Mouse (Mus musculus): Measurements from ENCODE around the gene Pde8b. TPM values are rescaled to one million over a fixed set of nuclear protein-coding genes. Genes with fewer than 3 reads are reported as not detected.

Gene Pde8b
- polyA plus RNA-seq, 1 experiment from 2014 or later = 3.4 TPM

DNA sequence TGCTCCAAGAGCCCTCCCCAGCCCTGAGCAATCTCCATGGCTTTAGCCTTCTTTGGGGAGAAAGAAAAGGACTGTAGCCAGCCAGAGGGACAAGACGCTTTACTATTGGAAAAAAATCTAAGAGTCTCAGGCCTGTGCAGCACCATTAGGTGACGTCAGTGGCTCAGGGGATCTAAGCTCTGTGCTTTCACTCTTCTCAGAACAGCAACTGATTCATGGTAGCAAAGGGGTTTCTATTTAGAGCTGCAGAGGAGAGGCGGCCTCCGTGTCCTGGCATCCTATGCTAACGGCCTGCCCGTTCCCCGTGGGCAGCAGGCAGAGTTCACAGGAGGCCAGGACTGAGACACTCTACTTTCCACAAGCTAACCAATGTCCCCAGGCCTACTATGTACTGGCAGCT lies 169.1 kb downstream of the Pde8b start:
- Histone ChIP-seq H3K36me3 (ENCODE audit: insufficient read depth) (no peaks in the 10 kb centered on the region), H3K9me3 (ENCODE audit: low read depth, low read length) (no peaks in the 10 kb centered on the region), H3K4me3 (ENCODE audit: low read depth, low read length) (no peak overlapping the region), H3K4me1 (ENCODE audit: insufficient read depth) (no peaks in the 10 kb centered on the region), H3K4me2 (no peak overlapping the region), H3K27me3 (ENCODE audit: insufficient read depth, low read length) (no peaks in the 10 kb centered on the region), H3K9ac (no peak overlapping the region), H3K27ac (ENCODE audit: low read depth) (no peak overlapping the region)
- DNase-seq (no peak), ATAC-seq (ENCODE audit: insufficient read depth) (no peak)
- WGBS = 88% methylated on average over 7 of the region's 7 CpGs
- TF ChIP-seq CTCF (IDR thresholded peaks at IDR 0.05; ENCODE audit: low read depth) = no peak

DNA sequence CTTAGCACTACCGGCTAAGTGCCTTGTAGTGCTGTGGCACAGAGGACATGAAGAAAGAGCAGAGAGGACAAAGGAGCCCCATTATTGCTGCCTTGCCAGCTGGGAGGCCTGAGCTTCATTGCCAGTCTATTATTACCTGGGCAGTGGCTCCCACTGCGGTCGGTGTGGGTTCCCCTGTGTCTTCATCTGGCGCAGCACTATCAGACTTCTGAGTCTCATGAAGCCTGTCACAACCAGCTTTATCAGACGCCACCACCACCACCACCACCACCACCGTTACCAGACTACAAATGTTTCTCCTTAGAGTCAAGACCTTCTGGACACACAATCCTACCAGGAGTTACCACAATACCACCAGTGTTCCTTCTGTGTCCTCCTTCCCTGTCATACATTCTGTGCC lies 171.6 kb downstream of the Pde8b start:
- 48% methylated on average over 6 of the region's 6 CpGs for WGBS
- DNase-seq (no peak), ATAC-seq (ENCODE audit: insufficient read depth) (no peak)
- no peak for TF ChIP-seq CTCF (IDR thresholded peaks at IDR 0.05; ENCODE audit: low read depth)
- Histone ChIP-seq H3K9me3 (ENCODE audit: low read depth, low read length) (no peaks in the 10 kb centered on the region), H3K4me3 (ENCODE audit: low read depth, low read length) (no peak overlapping the region), H3K27ac (ENCODE audit: low read depth) (no peak overlapping the region), H3K4me2 (no peak overlapping the region), H3K9ac (no peak overlapping the region), H3K27me3 (ENCODE audit: insufficient read depth, low read length) (no peaks in the 10 kb centered on the region), H3K36me3 (ENCODE audit: insufficient read depth) (no peaks in the 10 kb centered on the region), H3K4me1 (ENCODE audit: insufficient read depth) (no peaks in the 10 kb centered on the region)

DNA sequence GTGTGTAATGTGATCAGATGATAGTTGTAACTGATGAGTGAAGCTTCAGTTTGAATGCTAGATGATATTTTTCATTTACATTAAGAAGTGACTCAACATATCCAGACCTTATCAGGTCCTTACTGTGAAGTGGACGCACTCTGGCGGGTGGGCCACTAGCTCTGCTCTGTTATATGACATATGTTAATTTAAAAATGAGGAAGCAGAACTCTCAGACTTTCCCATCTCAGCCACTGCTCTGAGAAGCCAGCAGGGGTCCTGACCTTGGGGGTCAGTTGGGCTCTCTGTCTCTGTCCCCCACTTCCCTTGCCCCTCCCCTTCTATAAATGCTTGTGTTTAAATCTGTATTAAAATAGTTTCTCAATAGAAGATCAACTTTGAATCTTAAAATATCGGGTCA lies 172.4 kb downstream of the Pde8b start:
- Histone ChIP-seq H3K27ac (ENCODE audit: low read depth) (no peak overlapping the region), H3K4me1 (ENCODE audit: insufficient read depth) (no peaks in the 10 kb centered on the region), H3K4me3 (ENCODE audit: low read depth, low read length) (no peak overlapping the region), H3K4me2 (no peak overlapping the region), H3K36me3 (ENCODE audit: insufficient read depth) (no peaks in the 10 kb centered on the region), H3K9me3 (ENCODE audit: low read depth, low read length) (no peaks in the 10 kb centered on the region), H3K9ac (no peak overlapping the region), H3K27me3 (ENCODE audit: insufficient read depth, low read length) (no peaks in the 10 kb centered on the region)
- DNase-seq (no peak), ATAC-seq (ENCODE audit: insufficient read depth) (no peak)
- WGBS = 60% methylated on average over 3 of the region's 3 CpGs
- no peak for TF ChIP-seq CTCF (IDR thresholded peaks at IDR 0.05; ENCODE audit: low read depth)

DNA sequence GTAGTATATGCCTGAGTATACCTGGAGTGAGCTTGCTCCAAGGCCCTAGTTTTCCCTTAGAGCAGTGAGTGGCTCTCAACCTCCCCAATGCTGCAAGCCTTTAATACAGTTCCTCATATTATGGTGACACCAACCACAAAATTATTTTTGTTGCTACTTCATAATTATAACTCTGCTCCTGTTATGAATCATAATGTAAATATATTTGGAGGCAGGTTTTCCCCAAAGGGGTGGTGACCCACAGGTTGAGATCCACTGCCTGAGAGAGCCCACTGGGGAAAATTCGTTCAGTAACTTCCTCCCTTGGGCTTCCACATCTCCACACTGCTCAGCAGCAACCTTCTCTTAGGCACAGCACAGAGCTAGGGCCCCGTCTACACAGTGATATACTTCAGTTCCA lies 174.0 kb downstream of the Pde8b start:
- H3K4me3 ChIP-seq (ENCODE audit: low read depth, low read length) = no peak overlapping the region
- H3K9me3 ChIP-seq (ENCODE audit: low read depth, low read length) = no peaks in the 10 kb centered on the region
- H3K4me1 ChIP-seq (ENCODE audit: insufficient read depth) = no peaks in the 10 kb centered on the region
- H3K27ac ChIP-seq (ENCODE audit: low read depth) = no peak overlapping the region
- no peak for ATAC-seq (ENCODE audit: insufficient read depth)
- H3K4me2 ChIP-seq = no peak overlapping the region
- H3K9ac ChIP-seq = no peak overlapping the region
- DNase-seq = no peak
- no peaks in the 10 kb centered on the region for H3K36me3 ChIP-seq (ENCODE audit: insufficient read depth)
- WGBS = 62% methylated on average over 2 of the region's 2 CpGs
- H3K27me3 ChIP-seq (ENCODE audit: insufficient read depth, low read length) = no peaks in the 10 kb centered on the region
- no peak for TF ChIP-seq CTCF (IDR thresholded peaks at IDR 0.05; ENCODE audit: low read depth)

DNA sequence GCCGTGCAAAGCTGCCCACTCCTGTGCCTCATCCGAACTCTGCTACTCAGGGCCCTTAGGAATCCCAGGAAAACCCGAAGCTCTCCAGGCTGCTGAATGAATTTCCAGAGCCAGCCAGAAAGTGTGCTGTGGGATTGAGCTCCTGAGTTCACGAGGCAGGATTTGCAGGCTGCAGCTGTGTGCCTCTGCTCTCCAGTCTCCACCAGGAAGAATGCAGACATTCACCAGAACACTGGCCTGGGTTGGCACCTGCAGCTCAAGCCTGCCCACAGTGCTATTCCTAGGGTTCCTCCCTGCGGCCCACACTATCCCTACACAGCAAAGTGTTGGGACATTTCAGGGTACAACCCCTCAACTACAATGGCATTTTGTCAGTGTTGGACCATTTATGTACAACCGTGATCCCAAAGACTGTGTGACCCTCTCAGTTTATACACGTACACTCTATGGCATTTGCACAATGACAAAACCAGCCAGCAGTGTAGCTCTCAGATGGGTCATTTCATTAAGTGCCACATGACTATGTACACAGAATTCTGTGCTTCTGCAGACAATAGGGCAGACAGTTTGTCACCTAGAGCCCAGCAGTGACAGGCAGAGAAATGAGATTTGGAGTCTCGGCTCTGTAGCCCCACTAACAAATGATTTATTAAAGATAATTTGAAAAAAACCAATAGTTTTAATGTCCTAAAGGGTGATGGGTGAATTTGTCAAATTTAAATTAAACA lies 176.5 kb downstream of the Pde8b start:
- Histone ChIP-seq H3K9ac (no peak overlapping the region), H3K36me3 (ENCODE audit: insufficient read depth) (no peaks in the 10 kb centered on the region), H3K27ac (ENCODE audit: low read depth) (no peak overlapping the region), H3K4me3 (ENCODE audit: low read depth, low read length) (no peak overlapping the region), H3K4me2 (no peak overlapping the region), H3K27me3 (ENCODE audit: insufficient read depth, low read length) (no peaks in the 10 kb centered on the region), H3K9me3 (ENCODE audit: low read depth, low read length) (no peaks in the 10 kb centered on the region), H3K4me1 (ENCODE audit: insufficient read depth) (no peaks in the 10 kb centered on the region)
- DNase-seq (no peak), ATAC-seq (ENCODE audit: insufficient read depth) (no peak)
- no peak for TF ChIP-seq CTCF (IDR thresholded peaks at IDR 0.05; ENCODE audit: low read depth)
- 62% methylated on average over 8 of the region's 8 CpGs for WGBS

DNA sequence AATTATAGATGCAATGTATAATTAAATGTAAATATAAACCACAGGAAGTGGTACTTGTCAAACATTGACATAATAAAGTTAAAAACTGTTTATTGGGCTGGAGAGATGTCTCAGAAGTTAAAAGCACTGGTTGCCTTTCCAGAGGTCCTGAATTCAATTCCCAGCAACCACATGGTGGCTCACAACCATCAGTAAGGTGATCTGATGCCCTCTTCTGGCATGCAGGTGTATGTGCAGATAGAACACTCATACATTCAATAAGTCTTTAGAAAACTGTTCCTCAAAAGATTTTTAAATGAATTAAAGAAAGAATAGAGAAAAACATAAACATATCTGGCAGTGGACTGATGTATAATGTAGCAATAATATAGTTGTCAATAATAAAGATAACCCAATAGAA lies 179.9 kb downstream of the Pde8b start:
- Histone ChIP-seq H3K27ac (ENCODE audit: low read depth) (no peak overlapping the region), H3K36me3 (ENCODE audit: insufficient read depth) (no peaks in the 10 kb centered on the region), H3K9ac (no peak overlapping the region), H3K27me3 (ENCODE audit: insufficient read depth, low read length) (no peaks in the 10 kb centered on the region), H3K4me2 (no peak overlapping the region), H3K9me3 (ENCODE audit: low read depth, low read length) (no peaks in the 10 kb centered on the region), H3K4me3 (ENCODE audit: low read depth, low read length) (no peak overlapping the region), H3K4me1 (ENCODE audit: insufficient read depth) (no peaks in the 10 kb centered on the region)
- TF ChIP-seq CTCF (IDR thresholded peaks at IDR 0.05; ENCODE audit: low read depth) = peak; percentile 37
- ATAC-seq (ENCODE audit: insufficient read depth) = no peak
- DNase-seq = no peak

DNA sequence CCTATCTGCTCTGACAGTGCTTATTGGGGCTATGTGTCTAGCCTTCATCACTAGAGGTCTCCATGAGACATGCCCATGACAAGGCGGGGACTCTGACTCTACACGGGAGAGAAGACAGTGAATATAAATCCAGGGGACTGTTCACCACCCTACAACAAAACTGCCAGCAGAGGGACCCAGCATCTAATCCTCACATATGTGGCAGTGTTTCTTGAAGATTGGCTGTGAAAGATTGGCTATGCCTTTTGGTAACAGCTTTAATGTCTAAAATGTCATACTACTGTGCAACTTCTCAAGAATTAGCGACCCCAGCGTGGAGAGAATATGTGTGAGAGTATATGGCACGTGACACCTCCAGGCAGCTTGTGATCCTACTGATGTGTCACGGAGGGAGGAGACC lies 182.3 kb downstream of the Pde8b start:
- 57% methylated on average over 6 of the region's 6 CpGs for WGBS
- H3K4me1 ChIP-seq (ENCODE audit: insufficient read depth) = no peaks in the 10 kb centered on the region
- no peak overlapping the region for H3K27ac ChIP-seq (ENCODE audit: low read depth)
- H3K4me3 ChIP-seq (ENCODE audit: low read depth, low read length) = no peak overlapping the region
- no peaks in the 10 kb centered on the region for H3K9me3 ChIP-seq (ENCODE audit: low read depth, low read length)
- H3K36me3 ChIP-seq (ENCODE audit: insufficient read depth) = no peaks in the 10 kb centered on the region
- DNase-seq (peak; percentile 67), ATAC-seq (ENCODE audit: insufficient read depth) (no peak)
- no peaks in the 10 kb centered on the region for H3K27me3 ChIP-seq (ENCODE audit: insufficient read depth, low read length)
- H3K9ac ChIP-seq = no peak overlapping the region
- TF ChIP-seq CTCF (IDR thresholded peaks at IDR 0.05; ENCODE audit: low read depth) = peak; percentile 59
- H3K4me2 ChIP-seq = no peak overlapping the region
